Mouse (Mus musculus) CD4-positive helper T cell, adult 2 months (primary cell): ENCODE results near the gene Pcbd2.

Experiments
- DNase-seq: peaks from one replicate; pipeline ENCODE4 v3.0.0-alpha.2; 2012; ENCODE audit warnings: low read depth, missing footprints, low spot score

Pcbd2 gene

DNA sequence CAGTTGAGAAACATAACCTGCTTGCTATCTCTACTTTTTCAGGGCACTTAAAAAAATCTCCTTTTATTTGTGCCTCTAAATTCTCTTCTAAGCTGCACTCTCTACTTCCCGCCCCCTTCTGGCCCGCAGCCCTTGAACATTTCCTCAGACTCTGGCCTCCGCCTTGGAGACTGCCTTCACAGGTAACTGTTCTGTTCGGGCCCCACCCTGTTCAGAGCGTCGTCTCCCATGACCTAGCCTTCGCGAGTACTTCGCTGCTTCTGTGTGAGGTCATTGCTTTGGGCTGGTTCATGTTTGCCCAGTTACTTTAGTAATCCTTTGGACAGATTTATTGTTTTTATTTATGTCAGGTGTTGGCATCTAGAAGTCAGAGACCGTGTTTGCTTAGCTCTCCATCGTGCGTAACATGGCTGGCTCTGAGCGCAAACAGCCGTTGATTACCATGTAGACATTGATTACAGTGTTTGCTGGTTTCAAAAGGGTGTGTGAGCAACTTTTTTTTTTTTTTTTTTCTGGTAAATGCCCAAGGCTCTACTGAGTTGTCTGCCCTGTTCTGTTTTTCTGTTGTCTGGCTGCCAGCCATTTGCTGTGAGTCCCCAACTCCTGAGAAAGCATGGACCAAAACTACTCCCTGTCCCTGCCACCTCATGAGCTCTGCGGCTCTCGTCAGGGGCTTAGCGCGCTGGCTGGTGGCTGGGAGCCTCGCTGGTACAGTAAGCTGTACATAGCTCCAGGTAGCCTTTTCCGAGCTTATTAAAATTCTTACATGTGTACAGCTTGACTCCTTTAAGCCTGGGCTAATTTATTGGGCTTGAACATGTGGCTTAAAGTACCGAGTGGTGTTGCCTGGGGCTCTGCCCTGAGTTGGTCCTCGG lies 6.7 kb downstream of the Pcbd2 start:
- DNase-seq, result no peak

DNA sequence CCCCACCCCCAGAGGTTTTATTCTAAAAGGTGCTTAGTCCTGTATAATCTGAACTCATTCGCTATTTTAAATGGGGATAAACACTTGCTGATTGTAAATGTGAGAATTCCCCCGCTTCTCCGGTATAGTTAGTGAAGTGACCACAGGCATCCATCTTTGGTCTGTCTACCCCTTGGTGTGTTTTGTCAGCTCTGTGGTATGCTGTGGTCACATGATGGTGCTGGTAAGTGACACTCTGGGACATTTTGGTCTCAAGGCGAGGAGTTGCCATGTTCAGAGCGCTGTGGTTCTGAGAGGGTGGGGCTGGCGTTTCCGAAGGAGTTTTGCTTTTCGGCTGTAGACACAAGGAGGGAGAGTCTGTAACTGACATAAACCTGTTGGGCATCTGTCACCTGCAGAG lies 10.7 kb downstream of the Pcbd2 start:
- DNase-seq, result no peak

DNA sequence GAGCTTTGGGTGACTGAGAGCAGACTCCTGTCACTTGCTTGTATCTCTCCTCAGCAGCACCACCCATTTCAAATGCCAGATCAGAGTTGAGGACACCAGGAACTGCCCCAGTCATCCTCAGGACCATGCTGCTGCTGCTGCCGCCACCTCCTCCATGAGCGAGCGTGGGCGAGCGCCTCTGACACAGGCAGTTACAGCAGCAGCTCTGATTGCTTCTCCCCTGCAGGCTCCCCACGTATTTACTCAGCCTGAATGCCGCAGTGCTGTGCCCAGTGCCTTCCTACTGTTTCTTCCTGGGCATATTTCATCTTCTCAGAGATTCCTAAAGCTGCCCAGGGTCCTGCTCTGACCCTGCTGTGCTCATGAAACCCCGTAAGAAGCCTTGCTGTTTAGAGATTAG lies 15.1 kb downstream of the Pcbd2 start:
- DNase-seq, result no peak

DNA sequence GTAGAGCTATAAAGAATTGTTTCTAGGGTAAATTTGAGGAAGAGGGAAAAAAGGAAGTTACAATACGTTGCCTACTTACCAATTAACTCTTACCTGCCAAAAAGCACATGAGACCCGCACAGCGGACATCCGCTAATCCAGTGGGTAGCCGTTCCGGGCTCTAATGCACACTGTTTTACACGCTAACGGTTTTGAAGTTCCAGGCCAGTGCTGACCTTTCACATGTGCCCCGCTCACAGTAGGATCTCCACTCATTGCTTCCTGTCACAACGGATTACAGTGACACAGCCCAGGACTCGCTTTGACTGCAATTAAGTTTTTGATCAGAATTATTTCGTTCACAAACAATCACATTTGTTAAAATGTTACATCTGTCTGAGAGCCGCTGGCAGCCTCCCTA lies 27.2 kb downstream of the Pcbd2 start:
- DNase-seq, result no peak

DNA sequence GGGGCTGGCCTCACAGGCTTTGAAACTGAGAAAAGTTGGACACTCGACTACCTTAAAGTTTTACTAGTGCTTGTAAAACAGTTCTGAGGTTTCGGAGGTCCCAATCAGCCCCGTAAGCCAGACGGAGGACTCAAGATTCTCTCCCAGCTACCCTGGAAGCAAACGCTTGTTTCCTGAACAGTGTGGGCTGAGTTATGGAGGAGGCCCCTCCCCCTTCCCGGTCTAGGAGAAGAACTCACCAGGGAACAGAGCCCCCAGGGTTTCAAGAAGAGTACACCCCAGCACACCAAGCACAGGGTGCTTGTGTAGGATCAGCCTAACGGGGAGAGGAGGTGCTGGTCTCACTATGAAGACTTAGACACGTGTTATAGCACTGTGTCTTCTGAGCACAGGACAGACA lies 29.6 kb downstream of the Pcbd2 start:
- no peak for DNase-seq

DNA sequence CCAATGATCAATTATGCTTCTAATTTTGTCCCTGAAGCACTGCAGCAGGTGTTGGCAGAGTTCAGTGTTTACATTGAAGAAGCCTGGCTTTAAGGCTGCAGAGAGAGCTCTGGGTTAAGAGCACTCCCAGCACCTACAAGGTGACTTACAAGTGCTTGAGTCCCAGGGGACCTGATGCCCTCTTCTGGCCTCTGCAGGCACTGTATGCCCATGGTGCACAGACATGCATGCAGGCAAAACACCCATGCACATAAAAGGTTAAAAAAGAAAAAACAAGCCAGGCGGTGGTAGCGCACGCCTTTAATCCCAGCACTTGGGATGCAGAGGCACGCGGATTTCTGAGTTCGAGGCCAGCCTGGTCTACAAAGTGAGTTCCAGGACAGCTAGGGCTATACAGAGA lies 30.5 kb downstream of the Pcbd2 start:
- no peak for DNase-seq

DNA sequence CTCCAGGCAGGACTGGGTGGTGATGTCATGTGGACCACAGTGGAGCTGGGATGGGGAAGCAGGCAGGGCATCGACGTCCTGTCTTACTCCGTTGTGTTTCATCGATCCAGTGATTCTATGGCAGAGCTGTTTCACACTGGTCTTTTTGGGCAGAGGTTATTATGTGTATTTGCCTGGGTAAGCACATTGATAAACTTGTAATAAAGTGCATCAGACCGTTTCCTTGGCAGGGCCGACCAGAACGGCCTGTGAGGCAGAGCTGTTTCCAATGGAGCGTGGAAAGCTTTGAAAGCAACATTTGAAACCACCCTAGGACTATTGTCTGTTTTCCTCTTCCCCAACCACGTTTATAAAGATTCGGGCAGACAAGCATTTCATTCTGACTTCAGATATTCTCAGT lies 33.4 kb downstream of the Pcbd2 start:
- DNase-seq, result no peak

DNA sequence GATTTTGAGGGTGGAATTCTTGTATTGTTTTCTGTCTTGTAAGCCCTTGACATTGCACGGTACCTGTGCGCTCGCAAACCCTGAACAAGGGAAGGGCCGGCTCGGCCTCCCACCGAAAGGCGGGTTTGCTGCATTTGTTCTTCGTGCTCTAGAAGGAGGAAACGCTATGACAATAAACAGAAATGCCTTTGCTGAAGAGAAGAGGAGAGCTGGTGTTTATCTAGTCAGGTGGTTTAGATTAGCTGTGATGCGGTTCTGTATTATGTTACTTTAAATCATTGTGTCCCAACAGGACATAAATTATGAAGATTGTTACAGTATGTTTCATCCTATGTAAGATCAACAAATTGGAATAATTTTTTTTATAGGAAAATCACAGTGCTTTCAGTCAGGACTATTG lies 34.3 kb downstream of the Pcbd2 start:
- DNase-seq, result no peak

DNA sequence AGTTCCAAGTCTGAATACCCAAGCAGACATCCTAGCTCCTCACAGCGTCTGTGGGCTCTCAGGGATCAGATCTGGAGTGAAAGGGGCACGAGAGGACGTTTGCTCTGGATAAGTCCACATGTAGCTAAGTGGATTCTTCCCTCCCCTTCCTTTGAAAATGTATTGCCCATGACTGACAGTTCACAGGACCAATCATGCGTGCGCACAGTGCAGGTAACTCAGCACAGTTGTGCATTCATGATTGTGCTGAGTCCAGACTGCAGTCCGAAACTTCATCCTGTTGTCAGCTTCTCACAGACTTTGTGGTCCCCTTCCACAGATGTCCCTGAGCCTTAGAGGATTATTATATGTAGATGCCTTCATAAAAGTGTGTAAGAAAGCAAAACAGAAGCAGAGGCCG lies 47.2 kb downstream of the Pcbd2 start:
- DNase-seq, result no peak

DNA sequence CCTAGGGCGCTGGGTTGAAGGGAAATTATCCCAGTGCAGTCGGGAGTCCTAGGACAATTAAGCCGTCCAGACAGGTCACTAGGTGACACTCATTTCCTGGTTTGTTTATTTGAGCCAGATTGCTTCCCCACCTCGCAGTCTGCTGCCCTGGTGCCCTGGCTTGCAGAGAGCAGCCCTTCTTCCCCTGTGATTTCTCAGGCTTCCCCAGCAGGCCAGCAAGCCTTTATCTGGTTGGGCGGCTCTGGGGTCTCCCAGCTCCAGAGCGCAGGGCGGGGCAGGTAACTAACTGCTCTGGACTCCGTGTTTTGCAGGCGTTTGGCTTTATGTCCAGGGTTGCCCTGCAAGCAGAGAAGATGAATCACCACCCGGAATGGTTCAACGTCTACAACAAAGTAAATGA lies 47.9 kb downstream of the Pcbd2 start:
- DNase-seq, result no peak

DNA sequence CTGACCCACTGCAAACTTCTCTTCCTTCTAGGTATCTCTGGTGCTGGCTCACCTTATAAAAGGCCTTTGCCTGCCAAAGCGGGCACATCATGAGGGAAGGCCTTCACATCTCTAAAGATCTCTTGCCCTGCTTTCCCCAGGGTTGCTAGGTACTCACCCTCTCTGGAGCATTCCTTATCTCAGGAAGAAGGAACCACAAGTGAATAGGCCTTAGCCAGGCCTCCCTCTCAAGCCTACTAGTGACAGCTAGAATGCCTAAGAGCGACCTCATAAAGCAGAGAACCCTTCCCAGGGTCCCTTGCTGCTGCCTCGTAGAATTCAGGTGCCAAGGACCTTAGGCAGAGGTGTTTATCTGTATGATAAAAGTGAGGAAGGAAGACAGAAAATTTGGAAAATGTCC lies 57.1 kb downstream of the Pcbd2 start, which contains the start of gene Catsper3:
Gene Catsper3, plus strand, starts transcription at position 301 of the 400 bp plus-strand sequence.
- DNase-seq, result no peak

DNA sequence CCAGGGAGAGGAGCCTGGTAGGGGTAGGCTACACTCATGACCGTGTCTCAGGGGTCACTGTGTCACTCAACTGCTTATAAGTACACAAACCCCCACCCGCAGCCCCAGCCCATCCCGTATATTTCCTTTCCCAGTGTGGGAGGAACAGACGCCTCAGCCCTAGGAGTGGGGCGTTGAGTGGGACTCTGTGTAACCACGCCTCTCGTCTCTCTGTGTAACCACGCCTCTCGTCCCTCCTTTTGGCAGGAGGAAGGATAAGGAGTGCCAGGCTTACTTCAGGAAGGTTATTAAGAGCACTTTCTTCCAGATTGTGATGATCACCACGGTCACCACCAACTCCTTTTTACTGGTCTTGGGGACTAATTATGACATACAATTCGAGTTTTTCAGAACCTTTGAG lies 59.0 kb downstream of the Pcbd2 start:
- DNase-seq, result no peak

DNA sequence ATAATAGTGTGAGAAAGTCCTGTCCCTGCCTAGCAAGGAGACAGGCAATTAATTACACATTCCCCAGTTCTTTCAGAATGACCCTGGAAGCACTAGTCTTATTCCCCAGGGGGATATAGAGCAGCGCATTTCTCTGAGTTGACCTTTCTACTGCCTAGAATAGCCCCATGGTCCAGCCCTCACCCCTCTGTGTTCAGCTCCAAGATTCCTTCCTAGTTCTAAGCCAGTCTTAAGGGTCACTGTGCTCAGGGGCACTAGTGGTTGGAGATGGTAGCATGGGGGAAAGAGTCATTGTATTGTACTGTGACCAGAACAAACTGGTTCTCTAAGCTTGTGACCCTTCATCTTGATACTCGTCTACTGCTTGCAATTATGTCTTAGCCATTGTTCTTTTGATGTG lies 74.1 kb downstream of the Pcbd2 start:
- no peak for DNase-seq

DNA sequence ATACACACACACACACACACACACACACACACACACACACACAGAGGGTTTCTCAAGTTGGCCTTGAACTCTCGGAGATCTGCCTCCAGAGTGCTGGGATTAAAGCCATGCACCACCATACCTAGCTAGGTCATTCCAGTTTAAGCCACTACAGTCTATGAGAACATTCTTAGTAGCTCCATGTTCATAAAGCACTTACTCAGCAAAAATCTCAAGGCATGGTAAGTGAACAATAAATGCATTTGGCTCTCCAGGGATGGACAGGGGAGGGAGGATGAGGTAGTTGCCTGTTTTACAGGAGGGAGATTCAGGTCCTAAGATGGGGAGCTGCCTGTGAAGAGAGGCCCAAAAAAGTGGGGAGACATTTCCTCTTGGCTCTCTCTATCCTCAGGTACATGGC lies 76.8 kb downstream of the Pcbd2 start:
- no peak for DNase-seq

DNA sequence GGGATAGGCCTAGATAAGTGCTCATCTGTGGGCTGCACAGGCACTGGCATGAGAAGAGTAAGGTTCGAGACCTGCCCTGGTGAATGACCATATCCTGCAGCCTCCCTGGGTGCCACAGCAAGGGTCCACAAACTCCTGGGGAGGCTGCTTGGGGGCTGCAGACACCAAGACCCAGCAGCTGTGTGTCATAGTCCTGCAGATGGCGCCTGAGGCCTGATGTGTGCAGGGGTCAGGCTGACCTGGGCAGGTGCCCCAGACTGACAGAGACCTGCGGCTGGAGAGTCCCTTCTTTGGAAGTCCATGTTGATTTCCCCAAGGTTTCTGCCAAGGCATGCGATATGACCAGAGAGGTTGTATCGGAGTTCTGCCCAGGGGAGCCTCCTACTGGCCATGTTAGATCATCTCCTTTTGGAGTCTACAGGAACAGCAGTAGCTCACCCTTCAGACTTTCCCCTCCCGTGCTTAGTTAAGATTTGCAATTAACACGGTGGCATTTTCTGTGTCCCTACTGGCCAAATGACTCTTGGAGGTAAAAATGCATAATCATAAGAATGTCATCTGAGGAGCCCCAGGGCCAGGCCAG lies 82.0 kb downstream of the Pcbd2 start:
- no peak for DNase-seq

DNA sequence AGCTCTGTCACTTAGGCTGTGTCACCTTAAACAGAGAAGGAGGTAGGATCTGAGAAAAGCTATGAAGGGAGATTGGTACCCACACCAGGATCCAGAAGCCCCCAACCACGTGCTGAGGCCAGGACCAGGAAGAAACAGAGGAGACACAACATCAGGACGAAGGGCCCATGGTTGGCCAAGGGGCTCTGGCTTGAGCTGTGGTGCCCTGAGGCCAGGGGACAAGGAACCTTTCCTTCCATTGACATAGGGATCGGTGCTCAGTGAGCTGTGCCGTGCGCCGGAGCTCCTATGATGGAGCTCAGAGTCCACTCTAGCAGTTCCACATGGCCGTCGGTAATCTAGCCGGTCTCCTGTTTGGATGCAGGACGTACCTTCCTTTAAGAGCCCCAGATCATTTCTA lies 82.5 kb downstream of the Pcbd2 start:
- DNase-seq, result no peak

DNA sequence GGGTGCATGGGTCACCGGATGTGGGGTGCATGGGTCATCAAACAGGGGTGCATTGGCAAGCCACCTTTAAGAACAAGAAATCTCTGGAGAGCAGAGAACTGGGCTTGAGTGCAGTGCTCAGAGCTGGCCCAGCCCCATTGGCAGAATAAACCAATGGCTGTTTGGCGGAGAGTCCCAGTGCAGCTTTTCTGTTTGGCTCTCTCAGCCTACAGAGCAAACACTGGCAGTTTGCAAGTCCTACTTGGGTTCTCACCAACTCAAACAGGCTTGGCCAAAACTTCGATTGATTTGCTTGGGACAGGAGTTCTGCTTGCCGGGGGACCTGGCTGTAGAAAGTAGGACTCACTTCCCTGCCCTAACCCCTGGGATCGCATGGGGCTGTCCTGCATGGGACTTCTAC lies 83.8 kb downstream of the Pcbd2 start:
- DNase-seq, result no peak

DNA sequence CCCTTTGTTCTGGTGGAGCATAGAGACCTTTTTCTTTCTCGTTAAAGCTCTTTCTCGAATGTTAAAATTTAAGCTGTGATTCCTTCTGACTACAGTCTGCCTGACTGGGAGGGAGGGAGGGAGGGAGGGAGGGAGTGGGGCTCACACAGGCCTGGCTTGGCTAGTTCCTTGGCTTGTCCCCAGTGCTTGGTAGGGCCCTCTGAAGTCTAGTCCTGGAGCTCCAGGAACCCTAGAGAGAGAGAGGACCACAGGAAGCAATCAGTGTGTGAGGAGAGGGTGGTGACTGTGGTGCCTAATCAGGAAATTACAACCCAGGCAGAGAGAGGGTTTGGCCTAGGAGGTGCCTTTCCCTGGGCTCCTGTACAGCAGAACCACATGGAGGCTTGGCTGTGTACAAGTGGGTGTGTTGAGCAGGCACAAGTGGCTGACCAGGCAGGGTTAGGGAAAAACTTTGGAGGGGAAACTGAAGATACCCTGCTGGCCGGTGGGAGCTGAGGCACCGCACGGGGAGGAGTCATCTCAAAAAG lies 86.4 kb downstream of the Pcbd2 start:
- DNase-seq, result no peak

DNA sequence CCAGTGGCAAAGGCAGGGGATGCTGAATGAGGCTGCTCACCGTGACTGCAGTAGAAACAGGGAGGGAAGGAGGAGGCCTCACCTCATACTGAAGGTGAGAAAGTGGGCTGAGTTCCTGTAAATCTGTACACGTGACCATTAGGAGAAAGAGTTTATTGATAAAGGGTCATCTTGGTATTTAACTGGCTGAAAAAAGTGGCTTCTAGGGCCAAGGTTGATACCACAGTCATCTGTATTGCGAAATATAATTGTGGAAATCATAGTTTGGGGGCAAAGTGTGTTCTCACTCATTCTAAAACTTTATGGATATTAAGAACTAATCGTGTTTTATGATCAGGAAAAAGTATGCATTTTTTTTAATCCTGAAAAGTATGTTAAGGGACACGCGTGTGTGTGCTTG lies 87.7 kb downstream of the Pcbd2 start:
- DNase-seq, result no peak

DNA sequence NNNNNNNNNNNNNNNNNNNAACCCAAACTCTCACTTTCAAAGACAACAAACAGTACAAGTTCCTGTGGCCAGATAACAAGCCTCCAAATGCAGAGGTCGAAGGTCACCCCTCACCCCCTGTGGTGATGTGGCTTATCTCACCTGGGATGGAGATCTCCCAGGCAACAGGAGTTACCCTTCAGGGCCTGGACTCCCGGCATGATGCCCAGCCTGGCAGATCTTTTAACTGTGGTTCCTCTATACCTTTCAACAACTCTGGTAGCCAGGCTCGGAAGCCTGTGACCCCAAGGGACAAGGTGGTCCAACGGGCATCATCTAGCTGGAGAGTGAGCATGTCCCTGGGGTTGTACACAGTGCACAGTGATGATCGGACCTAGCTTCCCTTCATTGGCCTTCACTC lies 95.3 kb downstream of the Pcbd2 start:
- DNase-seq, result no peak

DNA sequence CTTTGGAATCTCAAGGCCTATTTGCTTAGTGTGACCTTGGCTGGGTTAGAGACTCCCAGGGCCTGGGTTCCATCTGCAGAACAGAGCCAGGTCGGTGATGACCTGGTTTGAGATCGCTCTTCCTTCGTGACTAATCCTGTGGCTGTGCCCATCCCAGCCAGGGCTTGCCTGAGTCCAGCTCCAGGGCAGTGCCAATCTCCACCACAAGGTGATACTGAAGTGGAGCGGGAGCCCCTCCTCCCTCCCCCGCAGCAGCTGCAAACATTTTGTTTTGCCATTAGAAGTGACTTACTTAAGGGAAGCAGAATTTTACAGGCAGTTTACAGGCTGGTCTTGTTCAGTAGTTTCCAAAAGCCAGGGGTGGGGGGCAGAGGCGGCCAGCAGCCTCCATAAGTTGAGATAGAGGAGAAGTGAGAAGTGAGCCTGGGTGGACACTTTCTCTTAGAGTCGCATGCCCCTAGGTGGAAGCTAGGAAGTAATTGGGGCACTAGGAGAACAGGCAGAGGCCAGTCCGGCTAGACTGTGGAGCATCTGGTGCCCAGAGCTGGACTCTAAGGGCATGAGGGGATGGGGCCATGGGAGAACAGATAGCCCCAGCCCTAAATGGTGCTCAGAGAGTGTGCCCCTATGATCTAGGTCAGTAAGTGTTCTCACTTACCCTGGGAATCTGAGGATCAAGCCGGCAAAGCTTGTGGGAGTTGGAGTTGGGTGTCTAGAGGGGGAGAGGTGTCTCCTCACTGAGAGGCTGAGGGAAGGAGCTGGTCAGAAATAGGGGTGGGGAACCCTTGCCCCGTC lies 97.2 kb downstream of the Pcbd2 start:
- DNase-seq, result no peak

DNA sequence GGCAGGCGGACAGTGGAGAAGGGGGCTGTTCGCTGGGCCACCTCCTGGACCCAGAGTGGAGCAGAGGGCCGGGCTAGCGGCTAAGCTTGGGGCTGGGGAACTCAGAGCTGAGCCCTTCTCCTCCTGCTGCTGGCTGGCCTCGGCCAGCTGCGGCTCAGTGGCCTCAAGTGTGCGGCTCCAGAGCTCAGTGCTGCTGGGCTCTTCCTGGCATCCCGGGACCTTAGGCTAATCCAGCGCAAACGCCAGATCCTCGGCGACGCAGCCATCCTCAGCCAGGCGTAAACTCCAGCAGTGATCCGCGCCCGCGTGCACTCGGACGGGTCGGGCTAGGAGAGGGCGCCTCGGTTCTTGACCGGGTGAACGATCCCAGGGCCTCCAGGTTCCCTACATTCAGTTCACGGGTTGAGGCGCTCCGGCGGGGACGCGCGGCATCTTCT lies 98.1 kb downstream of the Pcbd2 start:
- no peak for DNase-seq
